Mouse (Mus musculus) midbrain, embryonic 10.5 days (tissue): ENCODE data around the gene Fam167b. TPM values are rescaled to one million over a fixed set of nuclear protein-coding genes. Genes with fewer than 3 reads are reported as not detected.

Experiments
- DNase-seq: peaks from one replicate; pipeline ENCODE4 v3.0.0-alpha.2; 2017; ENCODE audit warnings: low spot score
- H3K27ac ChIP-seq: fragments of 300-500 bp; sonication (generic); replicated peaks from 2 replicates; pipeline ENCODE4 v1.5.1; 2016; ENCODE audit warnings: mild to moderate bottlenecking
- H3K27me3 ChIP-seq: fragments of 300-500 bp; sonication (generic); 2 replicates; pipeline ENCODE4 v1.6.1; 2016; ENCODE audit warnings: low read depth, mild to moderate bottlenecking; ENCODE audit not compliant: poor library complexity, severe bottlenecking
- H3K36me3 ChIP-seq: fragments of 300-500 bp; sonication (generic); 2 replicates; pipeline ENCODE4 v1.6.1; 2016; ENCODE audit warnings: mild to moderate bottlenecking, moderate library complexity
- H3K4me1 ChIP-seq: fragments of 300-500 bp; sonication (generic); 2 replicates; pipeline ENCODE4 v1.6.1; 2016
- H3K4me3 ChIP-seq: fragments of 300-500 bp; sonication (generic); 2 replicates; pipeline ENCODE4 v1.5.1; 2016; ENCODE audit warnings: mild to moderate bottlenecking, moderate library complexity
- H3K9me3 ChIP-seq: fragments of 300-500 bp; sonication (generic); replicated peaks from 2 replicates; pipeline ENCODE4 v1.6.1; 2016; ENCODE audit warnings: mild to moderate bottlenecking
- WGBS: fragments of 180-500 bp; shearing (Covaris S2); methylation state at CpG from one replicate; pipeline ENCODE4 v1.1.7; 2016; 5-methylcytosine and 5-hydroxymethylcytosine counted together
- polyA plus RNA-seq: library from polyadenylated mRNA; unstranded; fragments of >200 nt; fragmentation: Nextera tagmentation; extraction: Ambion mirVana; gene quantifications from 2 replicates; pipeline ENCODE4 v1.2.1, GENCODE M21; 2016

Fam167b gene
- polyA plus RNA-seq = 0.50 and 1.5 TPM in 2 replicates

GRCm38 (mm10) chr4:129578466-129578865 lies at the start of gene Fam167b:
Gene Fam167b (minus strand): TSS chr4:129578549.
- peak within 1 kb of the TSS; percentile 20; the same call in 1 of the 2 replicates for H3K4me3 ChIP-seq
- 84% methylated on average over 5 of the region's 5 CpGs for WGBS

DNA sequence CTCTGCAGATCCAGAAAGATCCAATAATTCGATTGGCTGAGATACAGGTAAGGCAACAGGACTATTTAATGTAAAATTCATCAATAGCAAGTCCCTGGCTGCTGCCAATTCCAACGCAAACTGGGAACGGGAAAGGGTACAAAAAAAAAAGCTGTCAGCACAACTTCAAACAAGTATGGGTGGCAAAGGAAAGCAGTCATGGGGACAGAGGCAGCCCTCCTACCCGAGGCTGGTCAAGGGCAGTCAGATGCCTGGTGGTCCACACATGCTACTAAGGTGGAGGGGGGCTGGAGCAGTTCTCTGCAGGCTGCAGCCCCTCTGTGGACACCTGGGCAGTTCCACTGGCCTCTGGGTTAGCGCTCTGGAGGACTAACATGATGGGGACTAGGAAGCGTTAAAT lies 47.7 kb upstream of the Fam167b start:
- 80% methylated on average over 6 of the region's 6 CpGs for WGBS
- H3K36me3 ChIP-seq = peaks cover 52% of the 10 kb centered on the region
- H3K9me3 ChIP-seq = no peaks in the 10 kb centered on the region
- no peak overlapping the region for H3K4me3 ChIP-seq
- H3K27me3 ChIP-seq = no peaks in the 10 kb centered on the region
- no peak overlapping the region for H3K27ac ChIP-seq
- peaks cover 43% of the 10 kb centered on the region for H3K4me1 ChIP-seq
- no peak for DNase-seq

More at GRCm38 (mm10) chr4:129578466-129578865, at the start of gene Fam167b:
- Histone ChIP-seq H3K9me3 (no peaks in the 10 kb centered on the region), H3K4me1 (peaks cover 18% of the 10 kb centered on the region), H3K36me3 (no peaks in the 10 kb centered on the region), H3K27me3 (0 out of 2 replicates have a peak, but pooled peaks cover 5% of the 10 kb centered on the region), H3K27ac (no peak within 1 kb of the TSS)
- no peak for DNase-seq

GRCm38 (mm10) chr4:129625496-129625895 lies 47.1 kb upstream of the Fam167b start:
- 38% methylated on average over 4 of the region's 4 CpGs for WGBS
- H3K36me3 ChIP-seq = peaks cover 47% of the 10 kb centered on the region
- no peak for DNase-seq

DNA sequence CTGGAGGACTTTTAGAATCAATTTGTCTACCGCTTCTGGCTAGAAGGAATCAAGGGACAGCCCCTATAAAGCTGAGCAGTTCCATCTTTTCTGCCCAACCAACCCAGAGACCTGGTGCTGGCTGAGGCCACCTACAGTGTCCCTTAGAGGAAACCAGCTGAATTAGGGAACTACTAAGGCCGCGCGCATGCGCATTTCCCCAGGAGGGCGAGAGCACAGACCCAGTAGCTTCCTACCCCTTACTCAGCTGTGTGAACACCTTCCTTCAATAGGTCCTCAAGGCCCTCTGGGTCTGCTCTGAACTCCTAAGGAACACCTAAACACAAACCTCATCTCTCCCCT lies 46.7 kb upstream of the Fam167b start:
- peaks cover 42% of the 10 kb centered on the region for H3K36me3 ChIP-seq
- peak overlapping the region; percentile 89 for H3K27ac ChIP-seq
- H3K27me3 ChIP-seq = no peaks in the 10 kb centered on the region
- no peaks in the 10 kb centered on the region for H3K9me3 ChIP-seq
- H3K4me1 ChIP-seq = peaks cover 43% of the 10 kb centered on the region
- DNase-seq = peak; percentile 68
- WGBS = 2% methylated on average over 6 of the region's 6 CpGs
- peak overlapping the region; percentile 73 for H3K4me3 ChIP-seq

More at GRCm38 (mm10) chr4:129625496-129625895, 47.1 kb upstream of the Fam167b start:
- Histone ChIP-seq H3K4me3 (peak overlapping the region; percentile 73; the same call in 1 of the 2 replicates), H3K27me3 (no peaks in the 10 kb centered on the region), H3K9me3 (no peaks in the 10 kb centered on the region), H3K4me1 (peaks cover 43% of the 10 kb centered on the region), H3K27ac (peak overlapping the region; percentile 89; the same call in 1 of the 2 replicates)

DNA sequence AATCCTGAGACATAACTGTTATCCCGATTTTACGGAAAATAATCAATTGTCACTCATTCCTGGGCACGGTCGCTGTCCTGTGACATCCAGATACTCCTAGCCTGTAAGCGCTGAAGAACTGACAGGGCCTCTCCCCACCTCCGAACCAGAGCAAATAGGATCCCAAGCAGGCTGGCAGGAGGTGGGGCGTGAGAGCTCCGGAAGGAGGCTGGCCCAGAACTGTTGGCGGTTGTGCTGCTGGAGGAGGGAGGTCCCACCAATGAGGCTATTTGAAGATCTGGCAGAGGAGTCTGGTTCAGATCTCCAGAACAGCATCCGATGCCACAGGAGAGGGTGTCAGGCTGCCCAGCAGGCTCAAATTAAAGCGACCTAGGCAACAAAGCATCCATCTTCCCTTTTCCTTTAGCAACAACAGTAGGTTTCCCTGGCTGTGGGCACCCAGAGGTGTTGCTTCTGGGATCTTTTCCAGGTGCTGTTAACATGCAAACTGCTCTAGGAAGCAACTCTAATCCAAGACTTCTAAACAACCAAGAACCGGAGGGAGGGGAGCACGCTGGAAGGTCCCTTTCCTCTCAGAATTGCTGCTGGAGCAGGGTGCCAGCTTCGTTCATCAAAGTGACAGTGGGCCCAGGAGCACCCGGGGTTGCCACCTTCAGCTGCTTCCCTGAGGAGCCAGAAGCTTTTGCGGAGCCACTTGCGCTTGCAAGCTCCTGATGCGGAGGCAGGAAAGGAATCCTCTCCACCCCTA lies 46.1 kb upstream of the Fam167b start:
- WGBS = 1% methylated on average over 18 of the region's 18 CpGs
- Histone ChIP-seq H3K4me1 (peaks cover 43% of the 10 kb centered on the region), H3K27ac (peak overlapping the region; percentile 89), H3K27me3 (no peaks in the 10 kb centered on the region), H3K4me3 (peak overlapping the region; percentile 73), H3K9me3 (no peaks in the 10 kb centered on the region), H3K36me3 (peaks cover 37% of the 10 kb centered on the region)
- DNase-seq = peak; percentile 84

GRCm38 (mm10) chr4:129623681-129624091 lies 45.3 kb upstream of the Fam167b start, which contains the start of gene Ccdc28b:
Gene Ccdc28b (minus strand): TSS chr4:129623947.
- H3K4me3 ChIP-seq = peak within 1 kb of the TSS; percentile 73
- H3K4me1 ChIP-seq = peaks cover 46% of the 10 kb centered on the region
- under 1% methylated on average over 10 of the region's 10 CpGs for WGBS
- H3K9me3 ChIP-seq = no peaks in the 10 kb centered on the region
- peak within 1 kb of the TSS; percentile 89 for H3K27ac ChIP-seq
- peaks cover 29% of the 10 kb centered on the region for H3K36me3 ChIP-seq
- no peaks in the 10 kb centered on the region for H3K27me3 ChIP-seq
- DNase-seq = peak; percentile 61

- peak overlapping the region; percentile 89 for H3K27ac ChIP-seq
- peaks cover 53% of the 10 kb centered on the region for H3K4me1 ChIP-seq
- 22% methylated on average over 8 of the region's 8 CpGs for WGBS
- H3K9me3 ChIP-seq = no peaks in the 10 kb centered on the region
- H3K36me3 ChIP-seq = peaks cover 22% of the 10 kb centered on the region
- H3K4me3 ChIP-seq = peak overlapping the region; percentile 73
- H3K27me3 ChIP-seq = no peaks in the 10 kb centered on the region
- DNase-seq = no peak
Observed at GRCm38 (mm10) chr4:129622803-129623535, 44.6 kb upstream of the Fam167b start.

DNA sequence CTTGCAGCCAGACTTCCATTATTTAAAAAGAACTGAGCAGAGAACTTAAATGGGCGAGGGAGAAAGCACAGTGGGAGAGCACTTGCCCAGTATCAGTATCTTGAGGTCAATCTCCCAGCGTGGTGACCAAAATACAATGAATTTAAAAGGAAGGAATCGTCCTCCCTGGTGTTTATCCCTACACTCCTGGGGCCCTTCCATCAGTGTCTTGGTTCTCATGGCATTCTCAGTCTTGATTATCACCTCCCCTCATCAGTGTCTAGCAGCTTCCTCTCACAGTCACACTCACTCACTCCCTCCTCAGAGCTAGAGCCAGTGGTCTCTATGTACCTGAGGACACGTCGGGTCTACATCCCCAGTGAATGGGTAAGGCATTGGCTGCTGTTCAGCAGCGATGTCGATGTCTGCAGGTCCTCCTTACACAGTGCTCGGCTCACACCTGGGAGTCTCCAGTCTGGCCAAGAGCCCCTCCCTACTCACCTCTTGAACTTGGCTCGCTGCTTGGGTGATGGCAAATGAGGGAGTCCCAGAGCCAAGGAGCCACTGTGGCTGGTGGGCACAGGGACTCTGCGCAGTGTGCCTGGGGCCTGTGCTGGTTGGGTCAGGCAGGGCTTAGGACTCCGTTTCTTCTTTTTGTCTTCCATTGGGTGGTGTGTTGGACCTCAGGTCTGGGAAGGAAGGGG lies 43.9 kb upstream of the Fam167b start:
- Histone ChIP-seq H3K27ac (peak overlapping the region; percentile 89), H3K36me3 (peaks cover 17% of the 10 kb centered on the region), H3K27me3 (no peaks in the 10 kb centered on the region), H3K4me1 (peaks cover 57% of the 10 kb centered on the region), H3K4me3 (peak overlapping the region; percentile 73), H3K9me3 (no peaks in the 10 kb centered on the region)
- WGBS = 80% methylated on average over 11 of the region's 11 CpGs
- DNase-seq = no peak

DNA sequence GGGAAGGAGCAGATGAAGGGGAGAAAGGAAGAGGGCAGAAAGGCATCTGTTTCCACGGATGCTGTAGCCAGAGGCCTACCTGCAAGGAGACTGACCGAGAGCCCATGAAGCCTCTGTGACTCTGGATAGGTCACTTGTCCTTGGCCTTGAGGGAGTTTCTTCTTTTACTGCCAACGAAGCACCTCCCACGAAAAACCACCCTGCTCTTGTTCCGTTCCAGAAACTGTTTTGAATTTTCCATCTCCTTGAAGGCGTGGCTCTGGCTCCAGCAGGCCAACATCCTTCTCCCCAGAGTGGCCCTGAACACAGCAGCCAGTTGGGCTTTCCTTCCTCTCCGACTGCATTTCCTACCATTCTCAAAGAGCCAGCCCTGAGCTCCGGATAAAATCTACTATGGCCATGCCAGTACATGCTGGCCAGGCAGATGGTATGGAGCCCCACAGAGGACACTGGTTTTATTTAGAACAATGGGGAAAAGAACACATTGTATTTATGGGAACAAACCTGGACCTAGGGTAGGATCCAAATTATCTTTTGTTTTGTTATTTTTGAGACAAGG lies 43.0 kb upstream of the Fam167b start:
- Histone ChIP-seq H3K36me3 (peaks cover 17% of the 10 kb centered on the region), H3K27me3 (no peaks in the 10 kb centered on the region), H3K27ac (no peak overlapping the region), H3K9me3 (no peaks in the 10 kb centered on the region), H3K4me3 (peak overlapping the region; percentile 4; the same call in 1 of the 2 replicates), H3K4me1 (peaks cover 57% of the 10 kb centered on the region)
- 85% methylated on average over 8 of the region's 8 CpGs for WGBS
- no peak for DNase-seq

- no peak overlapping the region for H3K4me3 ChIP-seq
- H3K9me3 ChIP-seq = no peaks in the 10 kb centered on the region
- 90% methylated on average over 11 of the region's 11 CpGs for whole genome bisulfite sequencing
- peaks cover 19% of the 10 kb centered on the region for H3K36me3 ChIP-seq
- H3K4me1 ChIP-seq = peaks cover 54% of the 10 kb centered on the region
- H3K27ac ChIP-seq = no peak overlapping the region
- no peak for DNase-seq
- no peaks in the 10 kb centered on the region for H3K27me3 ChIP-seq
Observed at GRCm38 (mm10) chr4:129620419-129621282, 42.3 kb upstream of the Fam167b start.

DNA sequence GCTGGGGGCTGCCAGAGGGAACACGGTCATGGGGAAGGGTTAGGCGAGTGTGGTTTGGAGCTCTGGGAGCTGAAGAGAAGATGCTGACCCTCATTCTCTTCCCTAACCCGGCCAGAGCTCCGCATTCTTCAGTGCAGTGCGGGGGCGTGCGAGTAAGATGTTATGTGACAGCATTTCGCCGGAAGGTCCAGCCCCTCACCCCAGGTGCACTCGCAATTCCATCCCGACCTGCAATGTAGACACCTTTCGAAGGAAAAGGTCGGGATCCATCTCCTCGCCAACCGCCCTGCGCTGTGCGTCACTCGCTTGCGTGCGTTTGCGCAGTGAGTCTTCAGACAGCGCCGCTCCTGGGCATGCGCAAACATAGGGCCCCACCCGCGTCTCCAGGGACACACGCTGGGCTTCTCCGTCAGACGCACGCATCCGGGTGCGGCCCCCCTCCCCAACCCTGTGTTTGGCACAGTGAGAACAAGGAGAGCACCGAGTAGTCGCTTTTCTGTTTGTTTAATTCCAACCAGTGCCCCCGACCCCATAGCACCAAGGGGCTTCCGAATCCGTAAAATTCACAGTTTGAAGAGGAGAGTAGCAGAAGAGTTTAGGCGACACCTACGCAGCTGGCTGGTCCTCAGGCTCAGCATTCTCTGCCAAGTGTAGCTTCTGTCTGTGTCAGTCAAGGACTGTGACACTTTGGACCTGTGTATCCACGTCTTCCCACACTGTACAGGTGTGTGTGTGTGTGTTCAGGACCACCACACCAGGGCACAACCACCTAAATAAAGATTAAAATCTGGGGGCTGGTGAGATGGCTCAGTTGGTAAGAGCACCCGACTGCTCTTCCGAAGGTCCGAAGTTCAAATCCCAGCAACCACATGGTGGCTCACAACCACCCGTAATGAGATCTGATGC lies 40.7 kb upstream of the Fam167b start, which contains the start of gene Iqcc:
Gene Iqcc, minus strand, starts transcription at position 314 of the 906 bp plus-strand sequence.
- Histone ChIP-seq H3K4me3 (peak within 1 kb of the TSS; percentile 69), H3K4me1 (peaks cover 38% of the 10 kb centered on the region), H3K27me3 (no peaks in the 10 kb centered on the region), H3K27ac (peak within 1 kb of the TSS; percentile 91), H3K9me3 (no peaks in the 10 kb centered on the region), H3K36me3 (peaks cover 22% of the 10 kb centered on the region)
- DNase-seq = peak; percentile 92
- 5% methylated on average over 44 of the region's 44 CpGs for WGBS
